Mouse (Mus musculus): ENCODE results near the gene Ccp110.

The Ccp110 gene

DNA sequence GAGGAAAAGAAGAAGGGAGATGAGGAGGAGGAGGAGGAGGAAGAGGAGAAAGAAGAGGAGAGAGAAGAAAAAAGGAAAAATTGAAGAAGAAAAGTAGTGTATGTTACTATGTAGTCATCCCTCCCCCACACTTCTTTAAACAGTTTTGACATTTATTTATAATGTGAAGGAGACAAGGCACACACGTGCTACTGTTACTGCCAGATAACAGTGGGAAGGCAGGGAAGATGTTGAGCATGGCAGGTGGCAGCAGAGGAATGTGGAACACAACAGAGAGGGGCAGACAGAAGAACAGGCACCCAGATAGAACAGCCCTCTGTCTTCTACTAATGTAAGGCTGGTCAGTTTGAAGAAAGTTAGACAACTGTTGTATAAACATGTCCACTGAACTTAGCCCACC, 57.3 kb downstream of the Ccp110 start:
- DNase-seq (ENCODE audit: low spot score): no peak

DNA sequence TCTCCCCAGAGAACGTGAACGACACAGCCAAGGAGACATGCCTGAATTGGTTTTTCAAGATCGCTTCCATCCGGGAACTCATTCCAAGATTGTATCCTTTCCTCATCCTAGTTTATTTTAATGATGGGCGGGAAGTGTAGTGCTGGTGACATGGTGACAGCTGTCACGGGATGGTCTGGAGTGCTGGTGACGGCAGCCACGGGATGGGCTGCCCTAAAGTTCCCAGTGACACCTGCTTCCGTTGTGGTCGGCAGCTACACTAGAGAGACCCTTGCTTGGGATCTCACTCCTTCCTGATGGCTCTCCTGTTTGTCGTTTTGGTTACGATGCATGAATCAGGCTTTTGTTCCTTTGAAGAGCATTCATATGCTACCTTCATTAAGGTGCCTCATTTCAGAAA, 60.7 kb downstream of the Ccp110 start:
- DNase-seq (ENCODE audit: low spot score): no peak

DNA sequence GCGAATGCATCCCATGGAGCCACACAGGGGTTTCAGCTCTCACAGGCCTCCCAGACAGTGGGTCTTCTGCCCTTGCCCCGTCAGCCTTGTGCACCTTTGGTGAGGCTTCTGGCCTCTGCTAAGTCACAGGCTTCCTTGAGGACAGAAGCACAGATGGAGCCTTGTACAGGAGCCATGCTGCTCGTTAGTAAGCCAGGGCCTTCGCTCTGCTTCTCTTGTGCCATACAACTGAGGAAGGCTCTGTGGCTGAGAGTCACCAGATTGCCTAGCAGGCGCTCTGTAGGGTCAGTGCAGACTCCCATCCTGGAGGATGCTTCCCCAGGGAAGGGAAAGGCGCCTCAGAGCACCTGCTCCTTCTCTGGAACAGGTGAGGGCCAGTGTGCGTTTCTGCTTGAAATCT, 63.6 kb downstream of the Ccp110 start:
- no peak for DNase-seq (ENCODE audit: low spot score)

DNA sequence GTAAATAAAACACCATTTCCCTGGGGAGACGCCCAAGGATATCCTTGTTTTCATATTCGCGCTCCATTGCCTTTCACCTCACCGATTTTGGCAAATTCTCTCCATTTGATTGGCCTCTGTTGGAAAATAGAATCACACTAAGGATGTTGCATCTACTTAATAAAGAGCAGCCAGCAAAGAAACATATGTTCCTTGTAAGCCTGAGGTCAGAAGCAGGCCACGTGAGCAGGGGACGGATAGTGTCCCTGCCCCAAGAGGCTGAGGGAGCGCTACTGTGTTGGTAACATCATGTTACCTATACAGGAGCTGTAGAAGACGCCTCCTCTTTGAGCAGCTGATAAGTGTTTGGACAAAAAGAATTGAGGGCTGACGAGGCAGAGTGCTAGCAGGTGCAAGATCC, 64.1 kb downstream of the Ccp110 start:
- DNase-seq (ENCODE audit: low spot score): no peak

DNA sequence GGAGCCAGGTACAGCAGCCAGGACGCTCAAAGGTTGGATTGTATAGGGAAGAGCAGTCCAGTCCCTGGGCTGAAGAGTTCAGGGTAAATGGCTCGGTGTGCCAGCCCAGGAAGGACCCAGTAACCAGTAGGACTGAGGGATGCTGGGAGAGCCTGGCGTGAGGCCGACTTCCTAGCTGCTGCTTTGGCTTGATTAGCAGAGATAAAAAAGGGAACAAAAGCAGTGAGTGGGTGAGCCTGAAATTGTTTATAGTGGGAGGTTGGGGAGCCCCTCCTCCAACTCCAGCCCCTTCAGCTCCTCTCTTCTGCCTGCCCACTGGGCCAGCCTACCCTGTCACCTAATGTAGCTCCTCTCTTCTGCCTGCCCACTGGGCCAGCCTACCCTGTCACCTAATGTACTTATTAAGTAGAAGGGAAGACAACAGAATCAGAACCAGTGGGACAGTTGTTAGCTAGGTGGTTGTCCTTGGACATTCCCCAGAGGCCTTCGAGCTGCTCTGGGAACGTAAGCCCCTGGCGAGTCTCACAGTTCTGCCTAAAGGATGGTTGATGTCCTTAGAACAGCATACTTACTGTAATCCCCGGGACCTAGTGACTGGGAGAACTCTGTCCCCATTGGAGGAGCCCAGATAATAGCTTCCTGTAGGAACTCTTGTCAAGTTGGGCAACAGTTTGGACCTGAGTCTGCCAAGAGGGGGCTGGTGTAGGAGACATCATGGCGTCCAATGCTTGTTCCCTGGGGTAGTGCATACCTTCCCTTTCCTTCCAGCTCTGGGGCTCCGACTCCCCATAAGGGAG, 65.4 kb downstream of the Ccp110 start:
- no peak for DNase-seq (ENCODE audit: low spot score)

DNA sequence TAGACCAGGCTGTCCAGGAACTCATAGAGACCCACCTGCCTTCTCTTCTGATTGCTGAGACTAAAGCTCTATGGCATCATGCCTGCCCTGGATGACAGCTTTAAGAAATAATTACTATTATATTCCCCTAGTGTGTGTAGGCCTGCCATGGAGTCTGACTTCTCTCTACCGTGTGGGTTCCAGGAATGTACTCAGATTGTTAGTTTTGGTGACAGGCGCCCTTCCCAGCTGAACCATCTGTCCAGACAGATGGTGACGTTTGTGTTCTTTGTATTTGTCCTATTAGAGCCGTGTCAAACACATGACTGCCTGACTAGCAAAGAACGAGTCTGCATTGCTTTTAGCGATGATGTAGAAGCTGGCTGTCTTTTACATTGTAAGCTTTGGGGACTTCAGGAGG, 66.2 kb downstream of the Ccp110 start:
- DNase-seq (ENCODE audit: low spot score): no peak

DNA sequence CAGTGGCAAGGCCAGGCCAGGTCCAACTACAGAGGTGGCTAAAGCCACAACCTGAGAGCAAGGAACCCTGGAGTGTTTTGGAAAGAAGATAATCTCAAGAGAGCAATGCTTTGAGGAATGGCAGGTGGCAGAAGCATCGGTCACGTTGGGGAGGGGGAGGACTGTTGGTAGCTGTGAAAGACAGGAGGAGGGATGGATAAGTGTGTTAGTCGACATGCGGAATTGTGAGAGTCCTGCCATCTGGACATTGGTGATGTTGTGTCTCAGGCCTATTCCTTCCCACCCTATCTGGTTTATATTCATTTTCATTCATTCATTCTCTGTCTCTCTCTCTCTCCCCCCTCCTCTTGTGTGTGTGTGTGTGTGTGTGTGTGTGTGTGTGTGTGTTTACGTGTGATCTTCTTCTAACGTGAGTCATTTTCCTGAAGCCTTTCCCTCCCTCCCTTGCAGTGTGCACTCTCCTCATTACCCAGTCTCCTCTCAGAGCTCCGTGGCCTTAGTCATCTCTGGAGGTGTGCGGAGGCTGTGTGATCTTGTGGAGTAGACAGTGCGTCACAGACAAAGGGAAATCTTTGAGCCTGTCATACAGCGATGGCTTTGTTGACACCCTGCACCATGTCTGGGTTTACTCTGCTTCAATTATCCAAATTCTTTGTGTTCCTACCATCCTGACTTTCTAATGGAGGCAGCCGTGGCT, 71.1 kb downstream of the Ccp110 start:
- DNase-seq (ENCODE audit: low spot score): no peak

DNA sequence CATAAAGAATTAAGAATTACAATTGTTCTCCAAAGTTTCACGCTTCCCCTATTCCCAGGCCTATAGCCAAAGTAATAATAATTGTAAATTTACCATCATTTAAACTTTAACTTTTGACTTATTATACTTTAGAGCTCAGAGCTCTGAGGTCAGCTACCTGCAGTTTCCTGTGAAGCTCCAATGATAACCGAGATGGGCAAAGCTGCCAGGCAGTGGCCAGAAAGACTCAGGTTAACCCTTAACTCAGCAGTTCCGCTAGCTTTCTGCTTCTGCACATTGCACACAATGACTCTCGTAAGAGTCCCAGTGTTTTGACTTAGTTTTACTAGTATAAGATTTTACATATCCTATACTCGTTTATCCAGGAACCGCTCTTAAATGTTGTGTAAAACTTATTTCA, 73.7 kb downstream of the Ccp110 start:
- no peak for DNase-seq (ENCODE audit: low spot score)

Data from embryo, embryonic 10 days (tissue).